Mouse (Mus musculus): ENCODE measurements at regions not wholly inside any gene's neighbourhood (a gene's known extent, or its start where the extent isn't known, plus 50 kb on each side); places are given as distances from the start of the nearest gene placed in this dataset.
"Not testable (repeated sequence)": the region's sequence is repeated elsewhere in the genome, so short reads cannot be mapped to it uniquely, and the experiment has no call there.

DNA sequence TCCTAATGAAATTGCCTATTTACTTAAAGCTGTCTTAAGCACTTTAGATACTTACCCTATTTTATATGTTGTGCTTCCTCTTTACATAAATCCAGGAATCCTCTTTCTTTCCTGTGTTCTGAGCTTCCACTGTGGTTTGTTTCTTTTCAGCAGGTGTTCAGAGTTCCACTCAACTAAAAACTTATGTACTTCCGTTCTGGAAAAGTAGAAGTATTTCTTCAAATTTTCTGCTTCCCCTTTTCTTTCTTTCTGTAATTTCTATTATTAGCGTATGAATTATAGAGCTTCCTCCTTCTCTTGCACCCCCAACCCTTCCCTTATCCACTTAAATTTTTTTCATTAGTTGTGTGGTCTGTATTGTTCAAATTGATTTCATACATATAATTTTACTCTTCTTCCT, 165.8 kb upstream of the Nudt12 start:
- no peak for DNase-seq

DNA sequence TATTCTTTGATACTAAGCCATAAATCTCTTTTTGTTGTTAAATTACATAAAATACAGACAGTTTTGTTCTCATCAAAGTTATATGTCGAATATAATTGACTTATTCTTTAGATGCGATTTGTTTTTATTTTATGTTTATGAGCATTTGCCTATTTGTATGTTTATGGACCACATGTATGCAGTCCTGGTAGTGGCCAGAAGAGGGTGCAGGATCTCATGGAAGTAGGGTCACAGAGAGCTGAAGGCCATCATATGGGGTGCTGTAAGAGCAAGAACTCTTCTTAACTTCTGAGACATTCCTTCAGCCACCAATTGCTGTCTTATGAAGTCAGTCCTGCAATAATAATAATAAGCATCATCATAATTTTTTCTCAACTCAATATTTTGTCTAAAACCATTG, 143.2 kb upstream of the Nudt12 start:
- DNase-seq, result no peak

DNA sequence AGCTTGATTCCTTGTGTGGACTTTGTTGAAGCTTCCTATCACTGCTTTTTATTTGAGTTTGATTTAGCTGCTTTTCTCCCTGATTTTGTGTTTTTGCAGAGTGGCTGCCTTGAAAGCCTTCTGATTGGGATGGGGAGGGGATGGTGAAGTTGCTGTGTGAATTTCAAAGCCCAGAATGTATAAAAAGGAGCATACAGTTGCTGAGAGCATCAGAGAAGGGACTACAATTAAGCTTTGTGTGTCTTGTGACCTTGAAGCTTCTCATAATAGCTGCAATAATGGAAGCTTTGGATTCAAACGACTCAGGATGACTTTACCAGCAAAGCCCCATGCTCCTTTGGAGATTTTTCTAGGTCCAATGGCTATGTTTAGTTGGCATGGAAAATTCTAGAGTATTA, 130.6 kb upstream of the Nudt12 start:
- no peak for DNase-seq

DNA sequence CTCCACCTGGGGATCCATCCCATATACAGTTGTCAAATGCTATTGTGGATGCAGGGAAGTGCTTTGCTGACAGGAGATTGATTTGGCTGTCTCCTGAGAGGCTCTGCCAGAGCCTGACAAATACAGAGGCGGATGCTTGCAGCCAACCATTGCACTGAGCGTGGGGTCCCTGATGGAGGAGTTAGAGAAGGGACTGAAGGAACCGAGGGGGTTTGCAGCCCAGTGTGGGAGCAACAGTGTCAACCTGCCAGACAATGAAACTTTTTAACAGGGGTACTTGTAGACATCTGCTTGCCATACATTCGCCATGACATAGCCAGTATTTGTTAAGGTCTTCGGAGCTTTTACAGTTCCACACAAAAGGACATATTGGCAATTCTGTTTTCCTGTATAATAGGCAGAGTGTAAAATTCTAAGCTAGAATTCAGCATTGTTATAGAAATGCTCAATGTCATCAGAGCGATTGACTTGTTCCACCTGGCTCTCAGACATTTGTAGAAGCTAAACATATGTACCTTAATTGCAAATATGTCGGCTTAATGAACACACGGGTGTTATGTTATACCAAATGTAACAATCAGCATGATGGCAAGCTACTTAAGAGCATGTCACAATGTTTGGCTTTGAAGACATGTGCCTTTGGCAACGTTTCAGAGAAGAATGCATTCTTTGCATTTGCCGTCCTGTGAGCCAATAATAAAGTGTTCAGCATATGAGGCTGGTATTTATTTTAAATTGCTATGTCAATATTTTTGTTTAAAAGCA, 130.0 kb upstream of the Nudt12 start:
- no peak for DNase-seq

DNA sequence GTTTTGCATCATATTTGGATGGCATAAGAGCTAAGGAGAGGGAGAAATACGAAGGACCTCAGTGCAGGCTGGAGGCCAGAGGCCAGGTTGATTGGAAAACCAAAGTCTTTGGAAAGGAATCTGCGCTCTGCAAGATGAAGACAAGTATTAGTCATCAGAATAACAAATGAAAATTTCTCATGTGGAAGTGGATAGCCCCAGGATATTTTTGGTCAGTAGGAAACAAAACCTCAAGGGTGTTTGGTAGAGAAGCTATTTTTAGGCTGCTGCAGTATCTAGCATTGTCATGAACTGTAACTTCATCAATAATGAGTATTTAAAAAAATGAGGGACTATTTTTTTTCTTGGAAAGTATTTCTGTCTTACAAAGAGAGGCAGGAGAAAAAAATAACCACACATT, 125.6 kb upstream of the Nudt12 start:
- DNase-seq, result no peak

DNA sequence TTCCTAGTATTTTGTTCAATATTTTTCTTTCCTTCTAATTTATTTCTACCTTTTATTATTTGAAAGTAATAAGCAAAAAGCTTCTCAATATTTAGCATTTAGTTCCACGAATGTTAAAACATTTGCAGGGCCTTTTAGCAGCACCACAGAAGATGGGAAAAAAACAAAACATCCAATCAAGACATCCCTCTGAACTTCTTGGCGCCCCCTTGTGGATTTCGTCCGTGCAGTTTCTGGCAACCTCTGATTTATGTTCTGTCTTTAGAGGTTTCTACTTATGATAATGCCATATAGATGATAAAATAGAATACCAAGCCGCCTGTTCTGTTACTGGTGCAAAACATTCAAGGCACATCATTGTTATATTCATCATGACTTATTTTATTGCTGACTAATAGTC, 86.2 kb upstream of the Nudt12 start:
- peak; percentile 48 for DNase-seq

DNA sequence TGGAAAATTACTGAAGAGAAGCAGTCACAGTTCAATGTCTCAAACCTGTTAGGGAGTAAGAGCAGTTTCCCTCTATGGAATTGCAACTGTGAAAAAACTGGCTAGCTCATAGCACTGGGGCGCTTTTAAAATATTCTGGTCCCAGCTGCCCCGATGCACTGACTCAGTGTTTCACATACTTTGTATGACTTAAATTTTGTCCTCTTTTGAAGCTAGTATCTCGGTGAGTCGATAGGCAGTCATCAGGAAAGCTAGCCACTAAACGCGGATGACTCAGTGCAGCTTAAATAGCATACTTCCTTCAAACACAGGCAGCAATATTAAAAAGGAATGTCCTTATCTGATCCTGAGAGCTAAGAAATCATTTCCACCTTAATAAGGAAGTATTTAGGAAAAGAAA, 63.7 kb upstream of the Nudt12 start:
- DNase-seq, result not testable (repeated sequence)

DNA sequence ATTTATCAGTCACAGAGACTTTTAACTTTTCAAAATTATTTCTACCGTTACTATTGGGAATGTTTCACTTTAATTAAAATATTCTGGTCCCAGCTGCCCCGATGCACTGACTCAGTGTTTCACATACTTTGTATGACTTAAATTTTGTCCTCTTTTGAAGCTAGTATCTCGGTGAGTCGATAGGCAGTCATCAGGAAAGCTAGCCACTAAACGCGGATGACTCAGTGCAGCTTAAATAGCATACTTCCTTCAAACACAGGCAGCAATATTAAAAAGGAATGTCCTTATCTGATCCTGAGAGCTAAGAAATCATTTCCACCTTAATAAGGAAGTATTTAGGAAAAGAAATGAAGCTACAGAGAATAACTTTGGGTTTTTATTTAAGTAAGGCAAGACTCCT, 63.2 kb upstream of the Nudt12 start:
- not testable (repeated sequence) for DNase-seq

Measured in retina, postnatal 1 day (tissue).